Mouse (Mus musculus) lung, embryonic 16.5 days (tissue): ENCODE data around the gene Rilpl1. TPM values are rescaled to one million over a fixed set of nuclear protein-coding genes. Genes with fewer than 3 reads are reported as not detected.

ENCODE experiments used
- ATAC-seq: fragments of 200-750 bp; cut with Nextera tagmentation; 2 replicates; pipeline ENCODE4 v1.8.0; 2017; ENCODE audit warnings: low read depth, mild to moderate bottlenecking, moderate library complexity
- H3K27ac ChIP-seq: fragments of 300-500 bp; sonication (generic); 2 replicates; pipeline ENCODE4 v1.5.1; 2014; ENCODE audit warnings: mild to moderate bottlenecking, control low read depth, low read length
- H3K27me3 ChIP-seq: fragments of 300-500 bp; sonication (generic); 2 replicates; pipeline ENCODE4 v1.6.1; 2014; ENCODE audit warnings: low read depth, low read length, mixed read lengths; ENCODE audit not compliant: control insufficient read depth, insufficient read depth
- H3K36me3 ChIP-seq: fragments of 300-500 bp; sonication (generic); 2 replicates; pipeline ENCODE4 v1.6.1; 2014; ENCODE audit warnings: low read length; ENCODE audit not compliant: control insufficient read depth, insufficient read depth
- H3K4me1 ChIP-seq: fragments of 300-500 bp; sonication (generic); replicated peaks from 2 replicates; pipeline ENCODE4 v1.6.1; 2014; ENCODE audit warnings: low read length, mixed read lengths; ENCODE audit not compliant: control insufficient read depth, insufficient read depth
- H3K4me2 ChIP-seq: fragments of 300-500 bp; sonication (generic); 2 replicates; pipeline ENCODE4 v1.6.1; 2014; ENCODE audit warnings: low read depth, low read length, control low read depth
- H3K4me3 ChIP-seq: fragments of 300-500 bp; sonication (generic); 2 replicates; pipeline ENCODE4 v1.5.1; 2014; ENCODE audit warnings: mild to moderate bottlenecking, low read length, control low read depth
- H3K9ac ChIP-seq: fragments of 300-500 bp; sonication (generic); 2 replicates; pipeline ENCODE4 v1.6.1; 2014; ENCODE audit warnings: low read length, control low read depth
- H3K9me3 ChIP-seq: fragments of 300-500 bp; sonication (generic); 2 replicates; pipeline ENCODE4 v1.6.1; 2016; ENCODE audit warnings: low read length; ENCODE audit not compliant: control insufficient read depth
- WGBS: fragments of 180-500 bp; shearing (Covaris S2); extraction: QIAGEN DNeasy Blood & Tissue Kit; methylation state at CpG from one replicate; pipeline ENCODE4 v1.1.7; 2014; 5-methylcytosine and 5-hydroxymethylcytosine counted together
- polyA plus RNA-seq: library from polyadenylated mRNA; unstranded; fragments of >200 nt; fragmentation: Nextera tagmentation; extraction: Ambion mirVana; gene quantifications from 2 replicates; pipeline ENCODE4 v1.2.1, GENCODE M21; 2015

The Rilpl1 gene
- polyA plus RNA-seq, 1 experiment from 2014 or later = 17.1 TPM

- peaks cover 23% of the 10 kb centered on the region for H3K4me1 ChIP-seq
- no peaks in the 10 kb centered on the region for H3K9me3 ChIP-seq
- 51% methylated on average over 5 of the region's 5 CpGs for WGBS
- H3K9ac ChIP-seq = no peak overlapping the region
- no peak for ATAC-seq
- no peaks in the 10 kb centered on the region for H3K27me3 ChIP-seq
- no peak overlapping the region for H3K4me3 ChIP-seq
- H3K36me3 ChIP-seq = no peaks in the 10 kb centered on the region
- no peak overlapping the region for H3K27ac ChIP-seq
- no peak overlapping the region for H3K4me2 ChIP-seq
Observed at GRCm38 (mm10) chr5:124535016-124535415, 3.8 kb upstream of the Rilpl1 start.

- 29% methylated on average over 7 of the region's 7 CpGs for whole genome bisulfite sequencing
- no peak overlapping the region for H3K4me3 ChIP-seq
- no peaks in the 10 kb centered on the region for H3K9me3 ChIP-seq
- peak overlapping the region; percentile 24; the same call in 1 of the 2 replicates for H3K9ac ChIP-seq
- peaks cover 43% of the 10 kb centered on the region for H3K4me1 ChIP-seq
- H3K36me3 ChIP-seq = no peaks in the 10 kb centered on the region
- H3K27me3 ChIP-seq = no peaks in the 10 kb centered on the region
- peak overlapping the region; percentile 55 for H3K27ac ChIP-seq
- no peak overlapping the region for H3K4me2 ChIP-seq
- ATAC-seq = peak; percentile 29
Observed at GRCm38 (mm10) chr5:124532451-124532850, 1.3 kb upstream of the Rilpl1 start.

GRCm38 (mm10) chr5:124531583-124531930, 366 bp upstream of the Rilpl1 start:
- Histone ChIP-seq H3K4me3 (peak overlapping the region; percentile 87), H3K36me3 (no peaks in the 10 kb centered on the region), H3K4me1 (peaks cover 36% of the 10 kb centered on the region), H3K9me3 (no peaks in the 10 kb centered on the region), H3K27me3 (no peaks in the 10 kb centered on the region), H3K9ac (peak overlapping the region; percentile 86), H3K4me2 (peak overlapping the region; percentile 95), H3K27ac (peak overlapping the region; percentile 88)
- ATAC-seq = peak; percentile 23
- WGBS = 13% methylated on average over 14 of the region's 14 CpGs

DNA sequence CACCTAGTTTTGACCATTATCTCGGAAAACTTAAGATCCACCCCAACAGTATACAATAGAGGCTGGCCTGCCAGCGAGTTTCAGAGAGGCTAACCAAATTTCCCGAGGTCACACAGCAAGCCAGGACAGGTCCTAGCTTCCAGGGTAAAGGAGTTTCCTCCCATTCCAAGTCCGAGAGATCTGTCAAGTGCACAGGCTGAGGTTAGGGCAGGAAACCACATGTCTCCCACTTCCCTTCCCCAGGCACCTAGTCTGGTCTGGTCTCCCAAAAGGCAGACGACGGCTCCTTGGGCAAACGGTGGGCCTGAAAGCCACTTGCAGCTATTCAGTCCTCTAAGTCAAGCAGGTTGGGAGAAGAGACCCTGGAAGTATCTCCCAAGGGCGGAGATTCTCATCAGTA, 1.5 kb downstream of the Rilpl1 start:
- Histone ChIP-seq H3K9ac (peak overlapping the region; percentile 86), H3K9me3 (no peaks in the 10 kb centered on the region), H3K27me3 (no peaks in the 10 kb centered on the region), H3K27ac (peak overlapping the region; percentile 70; the same call in 1 of the 2 replicates), H3K4me3 (peak overlapping the region; percentile 87), H3K36me3 (no peaks in the 10 kb centered on the region), H3K4me2 (peak overlapping the region; percentile 95), H3K4me1 (peaks cover 35% of the 10 kb centered on the region)
- WGBS = 42% methylated on average over 8 of the region's 8 CpGs
- ATAC-seq = no peak

DNA sequence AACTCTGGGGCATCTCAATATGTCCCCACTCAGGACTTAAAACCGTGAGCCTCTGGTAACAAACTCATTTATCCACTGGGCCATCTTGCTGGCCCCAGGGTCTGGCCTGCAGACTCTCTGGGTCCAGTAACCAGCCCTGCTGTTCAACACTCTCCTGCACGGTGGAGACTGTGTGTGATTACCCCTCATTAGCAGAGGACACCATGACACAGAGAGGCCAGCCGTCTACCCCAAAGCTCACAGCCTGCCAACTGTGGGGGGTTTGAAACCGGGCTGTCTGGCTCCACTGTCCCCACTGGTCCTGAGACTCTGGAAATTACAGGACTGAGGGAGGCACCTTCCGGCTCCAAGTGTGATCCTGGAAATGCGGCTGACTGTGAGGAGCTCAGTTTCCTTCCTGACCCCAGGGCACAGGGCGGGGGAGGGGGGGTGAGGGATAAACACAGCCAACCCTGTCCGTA, 2.0 kb downstream of the Rilpl1 start:
- no peak for ATAC-seq
- H3K27ac ChIP-seq = peak overlapping the region; percentile 70
- H3K9ac ChIP-seq = peak overlapping the region; percentile 62
- 17% methylated on average over 8 of the region's 8 CpGs for WGBS
- peaks cover 35% of the 10 kb centered on the region for H3K4me1 ChIP-seq
- no peaks in the 10 kb centered on the region for H3K36me3 ChIP-seq
- H3K4me2 ChIP-seq = peak overlapping the region; percentile 95
- H3K27me3 ChIP-seq = no peaks in the 10 kb centered on the region
- peak overlapping the region; percentile 87 for H3K4me3 ChIP-seq
- no peaks in the 10 kb centered on the region for H3K9me3 ChIP-seq

DNA sequence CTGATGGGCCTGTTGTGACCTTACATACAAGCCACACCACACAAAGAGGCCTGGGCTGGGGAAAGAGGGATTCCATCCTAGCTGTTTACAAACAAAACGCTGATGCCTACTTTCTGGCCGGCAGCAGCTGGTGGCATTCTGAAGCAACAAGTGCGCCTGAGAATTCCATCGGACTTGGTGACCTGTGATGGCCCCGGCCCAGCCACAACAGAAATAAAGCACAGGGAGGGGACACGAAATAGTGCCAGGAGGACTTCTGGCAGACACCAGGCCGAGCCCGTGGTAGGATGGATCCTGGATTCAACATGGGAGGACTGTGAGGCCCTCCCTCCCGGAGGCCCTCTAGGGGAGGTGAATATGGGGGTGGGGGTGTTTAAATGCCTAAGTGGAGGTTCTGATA, 2.4 kb downstream of the Rilpl1 start:
- H3K4me3 ChIP-seq = peak overlapping the region; percentile 87
- 17% methylated on average over 9 of the region's 9 CpGs for WGBS
- H3K9me3 ChIP-seq = no peaks in the 10 kb centered on the region
- peak overlapping the region; percentile 62 for H3K9ac ChIP-seq
- ATAC-seq = no peak
- H3K4me1 ChIP-seq = peaks cover 35% of the 10 kb centered on the region
- H3K36me3 ChIP-seq = no peaks in the 10 kb centered on the region
- H3K4me2 ChIP-seq = peak overlapping the region; percentile 95
- H3K27ac ChIP-seq = peak overlapping the region; percentile 70
- H3K27me3 ChIP-seq = no peaks in the 10 kb centered on the region

DNA sequence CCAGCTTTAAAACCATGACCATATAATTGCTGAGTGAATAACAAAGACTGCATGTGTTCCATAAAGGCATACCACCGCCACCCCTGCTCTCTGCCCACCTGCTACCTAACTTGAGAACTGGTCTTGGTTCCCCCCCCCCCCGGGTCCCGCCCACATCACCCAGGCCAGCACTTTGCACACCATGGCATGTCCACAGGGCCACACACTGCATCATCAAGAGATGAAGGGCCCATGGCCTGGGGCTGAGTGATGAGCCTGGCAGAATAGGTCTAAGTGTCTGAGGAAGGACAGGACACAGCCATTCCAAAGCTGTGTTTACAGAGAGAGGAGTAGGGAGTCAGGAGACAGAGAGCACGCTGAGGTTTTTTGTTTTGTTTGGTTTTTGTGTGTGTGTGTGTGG, 2.8 kb downstream of the Rilpl1 start:
- peak overlapping the region; percentile 70; the same call in 1 of the 2 replicates for H3K27ac ChIP-seq
- H3K9me3 ChIP-seq = no peaks in the 10 kb centered on the region
- peak overlapping the region; percentile 95 for H3K4me2 ChIP-seq
- no peak for ATAC-seq
- no peaks in the 10 kb centered on the region for H3K27me3 ChIP-seq
- 63% methylated on average over 4 of the region's 4 CpGs for WGBS
- H3K9ac ChIP-seq = peak overlapping the region; percentile 62; the same call in 1 of the 2 replicates
- H3K4me3 ChIP-seq = no peak overlapping the region
- H3K36me3 ChIP-seq = peaks cover 2% of the 10 kb centered on the region
- peaks cover 35% of the 10 kb centered on the region for H3K4me1 ChIP-seq

DNA sequence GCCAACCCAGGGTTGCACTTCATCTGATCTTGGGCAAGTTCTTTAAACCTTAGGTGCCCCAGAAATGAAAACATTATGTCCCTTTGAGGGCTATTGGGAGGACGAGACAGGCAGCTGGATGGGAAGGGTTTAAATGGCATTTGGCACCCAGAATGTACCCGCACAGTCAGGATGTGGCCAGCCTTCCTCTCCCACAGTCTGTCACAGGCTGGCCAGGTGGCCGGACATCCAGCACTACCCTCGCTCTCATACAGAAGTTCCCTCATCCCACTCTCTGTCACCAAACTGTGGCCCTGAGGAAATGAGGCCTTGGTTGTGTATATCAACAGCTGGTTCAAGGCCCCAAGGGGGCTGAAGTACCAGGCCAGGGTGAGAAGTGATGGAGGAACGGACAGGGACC, 6.2 kb downstream of the Rilpl1 start:
- H3K36me3 ChIP-seq = peaks cover 9% of the 10 kb centered on the region
- no peaks in the 10 kb centered on the region for H3K27me3 ChIP-seq
- WGBS = 93% methylated on average over 5 of the region's 5 CpGs

GRCm38 (mm10) chr5:124523032-124523431, 8.2 kb downstream of the Rilpl1 start:
- WGBS = 96% methylated on average over 8 of the region's 8 CpGs
- H3K36me3 ChIP-seq = peaks cover 14% of the 10 kb centered on the region
- H3K4me1 ChIP-seq = peaks cover under 1% of the 10 kb centered on the region; the same call in 1 of the 2 replicates
- ATAC-seq = no peak
- no peak overlapping the region for H3K9ac ChIP-seq
- no peak overlapping the region for H3K4me3 ChIP-seq
- no peaks in the 10 kb centered on the region for H3K9me3 ChIP-seq
- H3K27ac ChIP-seq = no peak overlapping the region
- no peaks in the 10 kb centered on the region for H3K27me3 ChIP-seq
- H3K4me2 ChIP-seq = no peak overlapping the region

More for the DNA sequence above, 6.2 kb downstream of the Rilpl1 start:
- no peak overlapping the region for H3K4me2 ChIP-seq
- H3K4me1 ChIP-seq = peaks cover 19% of the 10 kb centered on the region
- H3K9me3 ChIP-seq = no peaks in the 10 kb centered on the region
- no peak overlapping the region for H3K9ac ChIP-seq
- ATAC-seq = no peak
- H3K4me3 ChIP-seq = no peak overlapping the region
- H3K27ac ChIP-seq = no peak overlapping the region

DNA sequence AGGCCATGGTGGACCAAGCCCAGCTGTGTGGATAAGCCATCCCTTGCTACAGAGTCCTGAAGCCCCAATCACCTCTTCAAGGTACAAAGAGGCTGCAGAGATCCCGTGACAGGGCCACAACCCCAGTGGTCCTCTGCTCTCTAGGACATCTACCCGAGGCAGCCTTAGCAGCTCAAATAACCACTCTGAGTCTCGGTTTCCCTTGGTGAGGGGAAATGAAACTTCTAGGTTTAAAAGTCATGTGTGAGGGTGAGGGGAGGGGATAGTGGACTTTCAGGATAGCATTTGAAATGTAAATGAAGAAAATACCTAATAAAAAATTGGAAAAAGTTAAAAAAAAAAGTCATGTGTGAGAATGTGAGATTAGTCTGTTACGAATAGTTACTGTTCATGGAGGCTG, 9.6 kb downstream of the Rilpl1 start:
- Histone ChIP-seq H3K27me3 (no peaks in the 10 kb centered on the region), H3K36me3 (peaks cover 18% of the 10 kb centered on the region), H3K9me3 (no peaks in the 10 kb centered on the region), H3K4me3 (no peak overlapping the region), H3K27ac (no peak overlapping the region), H3K4me2 (no peak overlapping the region), H3K9ac (no peak overlapping the region), H3K4me1 (no peaks in the 10 kb centered on the region)
- 83% methylated on average over 4 of the region's 4 CpGs for WGBS
- no peak for ATAC-seq
